7 mouse cellular contexts compared by ENCODE assay signal in genomic region chr14:54780836-54781609, GRCm38 (mm10). TPM values are rescaled to one million over a fixed set of nuclear protein-coding genes. Genes with fewer than 3 reads are reported as not detected.
DNase-seq lines count a peak whose midpoint lies in the region; ATAC-seq and TF ChIP-seq lines count a peak whose summit lies in the region.

No protein-coding gene starts in this region.

- H3K4me2 ChIP-seq in hindbrain, embryonic 15.5 days: peak overlapping the region; percentile 86

- peak overlapping the region; percentile 56 for H3K9ac ChIP-seq in hindbrain, embryonic 15.5 days

- 0 out of 2 replicates have a peak, but pooled peaks cover 5% of the 10 kb centered on the region for H3K27me3 ChIP-seq in hindbrain, embryonic 15.5 days

- intact Hi-C loops in gastrocnemius, adult 2 months (cut with DNase I): loop anchor here (1.0 to 2.0 kb wide), 2 partner anchors 32 to 67 kb away; no protein-coding TSS in a partner anchor

- peak overlapping the region; percentile 73 for H3K4me3 ChIP-seq in gastrocnemius, adult 2 months
- H3K4me3 ChIP-seq in hindbrain, embryonic 15.5 days: peak overlapping the region; percentile 56

- no peaks in the 10 kb centered on the region for H3K36me3 ChIP-seq in hindbrain, embryonic 15.5 days

- peak; percentile 86 for DNase-seq in adrenal gland, adult 2 months
- DNase-seq in cerebellum, postnatal 10 days: peak; percentile 86 to 87
- DNase-seq in gastrocnemius, adult 2 months: peak; percentile 86
- peak; percentile 67 to 80 for DNase-seq in left cerebral cortex, adult 18-20 months (ENCODE audit: low spot score in 2 of 2)
- DNase-seq in lung, postnatal 36 days: peak; percentile 59
- peak; percentile 71 to 82 for DNase-seq in right cerebral cortex, adult 2 months (ENCODE audit: low spot score in 2 of 2)

- ATAC-seq in hindbrain, embryonic 15.5 days (ENCODE audit: low FRiP score, low read depth): peak; percentile 89

- peaks cover 10% of the 10 kb centered on the region for H3K4me1 ChIP-seq in hindbrain, embryonic 15.5 days (replicated peaks)

- H3K9me3 ChIP-seq in hindbrain, embryonic 15.5 days: no peaks in the 10 kb centered on the region

- TF ChIP-seq CTCF in gastrocnemius, adult 2 months (IDR thresholded peaks at IDR 0.05): no peak

- 2% methylated on average over 35 of the region's 35 CpGs for WGBS in hindbrain, embryonic 15.5 days

- peak overlapping the region; percentile 87 for H3K27ac ChIP-seq in gastrocnemius, adult 2 months
- H3K27ac ChIP-seq in hindbrain, embryonic 15.5 days (replicated peaks): peak overlapping the region; percentile 80

RNA-seq across cellular contexts. Expression of gene Slc7a8, which starts 0.7 kb away (rescaled TPM):
- 10 to 100 TPM; 24.7 to 74.6 TPM for total RNA-seq in adrenal gland, adult 2 months (2021)
- 31.9 and 52.9 TPM in 2 replicates for polyA plus RNA-seq in adrenal gland, adult 2 months (2012; rRNA removed)
- 10 to 100 TPM; 21.4 to 23.6 TPM for total RNA-seq in gastrocnemius, adult 2 months (2021)
- 8.0 and 9.1 TPM in 2 replicates for polyA plus RNA-seq in hindbrain, embryonic 15.5 days (2015; fragmentation: Nextera tagmentation; extraction: Ambion mirVana)
- total RNA-seq in left cerebral cortex, adult 18-20 months (2021): 10 to 100 TPM; 48.7 to 52.5 TPM

RNA-seq across cellular contexts. Expression of gene Rnf212b, which starts 32.9 kb away (rescaled TPM):
- total RNA-seq in adrenal gland, adult 2 months (2021): 1 to 10 TPM in 1 of 2 experiments, under 1 TPM in 1; 0.35 to 1.5 TPM
- polyA plus RNA-seq in adrenal gland, adult 2 months (2012; rRNA removed): 0.22 and 0.24 TPM in 2 replicates
- 1 to 10 TPM; 1.0 to 5.0 TPM for total RNA-seq in gastrocnemius, adult 2 months (2021)
- not detected in 2 replicates for polyA plus RNA-seq in hindbrain, embryonic 15.5 days (2015; fragmentation: Nextera tagmentation; extraction: Ambion mirVana)
- total RNA-seq in left cerebral cortex, adult 18-20 months (2021): not detected

Comparison
In these comparisons a context has a peak if more than half of its experiments do, and no peak if none do; other contexts are left out.
1. Peak in every context shown above with its lines: DNase-seq, ATAC-seq, H3K4me3 ChIP-seq and H3K27ac ChIP-seq.